Mouse (Mus musculus) cerebellum, adult 2 months (tissue): ENCODE results near the gene Dagla. TPM values are rescaled to one million over a fixed set of nuclear protein-coding genes. Genes with fewer than 3 reads are reported as not detected.

Experiments used
- DNase-seq, 2 experiments: peaks; one replicate each; pipeline ENCODE4 v3.0.0; 2021
- H3K27ac ChIP-seq: fragments of 200-500 bp; 2 replicates; pipeline ENCODE4 v1.5.1; 2012; ENCODE audit warnings: low read length, control low read depth, inconsistent platforms; ENCODE audit not compliant: insufficient read depth
- H3K27me3 ChIP-seq: fragments of 200-500 bp; 2 replicates; pipeline ENCODE4 v1.6.1; 2012; ENCODE audit warnings: inconsistent platforms, mild to moderate bottlenecking, low read length, moderate library complexity; ENCODE audit not compliant: control insufficient read depth, insufficient read depth
- H3K4me1 ChIP-seq: fragments of 200-500 bp; 2 replicates; pipeline ENCODE4 v1.6.1; 2011; ENCODE audit warnings: low read length; ENCODE audit not compliant: control insufficient read depth, insufficient read depth
- H3K4me3 ChIP-seq: fragments of 200-500 bp; replicated peaks from 2 replicates; pipeline ENCODE3; 2011; ENCODE audit warnings: mild to moderate bottlenecking, low read depth, low read length, control low read depth; ENCODE audit not compliant: insufficient read depth
- CTCF ChIP-seq: fragments of 200-500 bp; IDR thresholded peaks from 2 replicates; pipeline ENCODE4 v1.5.1; 2011; ENCODE audit warnings: low read depth, mild to moderate bottlenecking, control low read depth, low read length, moderate library complexity, borderline replicate concordance; ENCODE audit not compliant: insufficient read depth
- POLR2A ChIP-seq: fragments of 200-500 bp; IDR thresholded peaks from 2 replicates; pipeline ENCODE4 v1.6.1; 2011; ENCODE audit warnings: low read length, control low read depth, borderline replicate concordance; ENCODE audit not compliant: insufficient read depth
- WGBS: fragments of 180-500 bp; shearing (Covaris S2); methylation state at CpG from one replicate; pipeline ENCODE4 v1.1.7; 2018; 5-methylcytosine and 5-hydroxymethylcytosine counted together
- polyA plus RNA-seq: library from polyadenylated mRNA; depleted of rRNA; stranded (reverse); fragments of >200 nt; gene quantifications from 2 replicates; pipeline ENCODE4 v1.2.3, GENCODE M21; 2012

Dagla gene
- polyA plus RNA-seq, 1 experiment = 53.4 TPM

- no peak overlapping the region for H3K27ac ChIP-seq
- 59% methylated on average over 12 of the region's 12 CpGs for WGBS
- TF ChIP-seq CTCF (no peak), POLR2A (no peak)
Measured at GRCm38 (mm10) chr19:10276483-10277144, 28.1 kb downstream of the Dagla start.

DNA sequence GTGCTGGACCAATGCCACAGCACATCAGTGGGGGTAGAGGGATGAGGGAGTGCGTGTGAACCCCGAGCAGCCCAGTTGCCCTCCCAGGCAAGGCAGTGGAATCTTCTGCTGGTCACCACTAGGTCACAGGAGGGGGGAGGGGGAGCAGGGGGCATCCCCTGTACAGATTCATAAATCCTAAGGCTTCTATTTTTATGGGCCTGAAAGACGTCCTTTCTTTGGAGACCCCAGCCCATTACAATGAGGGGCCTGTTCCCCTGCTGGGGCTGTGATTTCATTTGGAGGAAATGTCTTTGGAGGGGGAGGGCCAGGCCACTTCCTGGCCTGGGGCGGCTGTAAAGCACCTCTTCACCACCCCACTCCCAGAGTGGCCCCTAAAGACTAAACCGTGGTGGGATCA is 30.6 kb downstream of the Dagla start:
- DNase-seq = no peak
- no peak overlapping the region for H3K4me3 ChIP-seq
- no peak overlapping the region for H3K27ac ChIP-seq
- peaks cover 17% of the 10 kb centered on the region for H3K4me1 ChIP-seq
- H3K27me3 ChIP-seq = no peaks in the 10 kb centered on the region
- 59% methylated on average over 5 of the region's 5 CpGs for whole genome bisulfite sequencing
- TF ChIP-seq POLR2A (no peak), CTCF (no peak)

More at GRCm38 (mm10) chr19:10276483-10277144, 28.1 kb downstream of the Dagla start:
- H3K4me1 ChIP-seq = peaks cover 26% of the 10 kb centered on the region
- DNase-seq = no peak
- no peaks in the 10 kb centered on the region for H3K27me3 ChIP-seq
- H3K4me3 ChIP-seq = no peak overlapping the region

- Histone ChIP-seq H3K4me3 (no peak overlapping the region), H3K4me1 (peaks cover 9% of the 10 kb centered on the region), H3K27ac (no peak overlapping the region), H3K27me3 (no peaks in the 10 kb centered on the region)
- DNase-seq = no peak
- WGBS = 60% methylated on average over 11 of the region's 11 CpGs
- TF ChIP-seq POLR2A (no peak), CTCF (no peak)
Measured at GRCm38 (mm10) chr19:10272746-10273145, 31.9 kb downstream of the Dagla start.

DNA sequence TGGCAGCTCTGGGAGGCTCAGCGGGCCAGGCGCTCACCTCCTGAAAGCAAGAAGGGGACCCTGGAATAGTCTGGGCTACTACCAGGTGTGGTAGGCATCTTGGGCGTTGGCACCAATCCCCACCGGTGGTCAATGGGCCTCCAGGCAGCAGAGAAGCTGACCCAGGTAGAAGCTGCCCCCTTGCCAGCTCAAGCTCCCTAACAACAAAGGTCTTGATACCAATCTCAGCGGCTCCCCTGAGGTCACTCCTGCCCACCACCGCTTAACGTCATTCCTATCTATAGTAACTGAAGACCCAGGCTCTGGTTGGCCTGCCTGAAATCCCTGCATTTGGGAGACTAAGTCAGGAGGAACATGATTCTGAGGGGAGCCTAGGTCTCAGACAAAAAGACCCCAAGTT is 33.1 kb downstream of the Dagla start:
- Histone ChIP-seq H3K4me1 (peaks cover 4% of the 10 kb centered on the region), H3K4me3 (no peak overlapping the region), H3K27me3 (no peaks in the 10 kb centered on the region), H3K27ac (no peak overlapping the region)
- 96% methylated on average over 7 of the region's 7 CpGs for WGBS
- TF ChIP-seq CTCF (no peak), POLR2A (no peak)
- DNase-seq = no peak

DNA sequence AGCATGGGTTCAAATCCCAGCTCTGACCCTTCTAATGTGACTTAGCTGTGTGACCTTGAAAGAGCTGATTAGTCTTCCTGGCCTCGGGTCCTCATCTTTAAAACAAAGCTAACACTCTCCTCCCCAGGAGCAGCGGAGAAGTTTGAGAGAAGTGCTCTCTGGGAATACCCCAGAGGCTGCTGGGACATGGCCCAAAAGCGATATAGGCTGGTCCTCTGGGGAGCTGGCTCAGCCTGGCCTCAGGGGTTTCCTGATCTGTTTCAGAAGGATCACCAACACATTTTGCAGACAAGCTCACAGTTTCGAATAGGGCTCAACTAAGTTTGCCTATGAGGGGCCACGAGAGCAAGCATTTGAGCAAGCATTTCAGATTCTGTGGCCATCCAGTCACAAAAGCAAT is 34.3 kb downstream of the Dagla start:
- H3K4me1 ChIP-seq = 0 out of 2 replicates have a peak, but pooled peaks cover 4% of the 10 kb centered on the region
- no peak overlapping the region for H3K4me3 ChIP-seq
- H3K27me3 ChIP-seq = no peaks in the 10 kb centered on the region
- WGBS = 95% methylated on average over 5 of the region's 5 CpGs
- DNase-seq = no peak
- no peak for TF ChIP-seq CTCF
- TF ChIP-seq POLR2A = no peak
- no peak overlapping the region for H3K27ac ChIP-seq

DNA sequence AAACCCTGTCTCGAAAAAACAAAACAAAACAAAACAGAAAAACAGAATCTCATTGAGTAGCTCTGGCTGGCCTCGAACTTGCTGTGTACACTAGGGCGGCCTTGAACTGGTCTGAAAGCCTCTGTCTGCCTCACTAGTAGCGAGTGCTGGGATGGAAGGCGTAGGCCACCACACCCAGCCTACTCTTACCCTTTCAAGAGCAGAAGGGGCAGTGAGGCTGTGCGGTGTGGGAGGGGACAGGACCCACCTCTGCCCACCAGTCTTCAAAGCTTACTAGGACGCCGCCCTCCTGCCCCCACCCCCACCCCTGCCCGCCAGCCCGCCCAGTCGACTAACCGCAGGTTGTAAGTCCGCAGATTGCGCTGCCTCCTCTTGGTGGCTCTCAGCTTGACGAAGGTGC is 35.8 kb downstream of the Dagla start:
- Histone ChIP-seq H3K27ac (no peak overlapping the region), H3K4me3 (no peak overlapping the region), H3K4me1 (0 out of 2 replicates have a peak, but pooled peaks cover 4% of the 10 kb centered on the region), H3K27me3 (no peaks in the 10 kb centered on the region)
- WGBS = 91% methylated on average over 15 of the region's 15 CpGs
- DNase-seq = no peak
- TF ChIP-seq POLR2A (no peak), CTCF (no peak)

DNA sequence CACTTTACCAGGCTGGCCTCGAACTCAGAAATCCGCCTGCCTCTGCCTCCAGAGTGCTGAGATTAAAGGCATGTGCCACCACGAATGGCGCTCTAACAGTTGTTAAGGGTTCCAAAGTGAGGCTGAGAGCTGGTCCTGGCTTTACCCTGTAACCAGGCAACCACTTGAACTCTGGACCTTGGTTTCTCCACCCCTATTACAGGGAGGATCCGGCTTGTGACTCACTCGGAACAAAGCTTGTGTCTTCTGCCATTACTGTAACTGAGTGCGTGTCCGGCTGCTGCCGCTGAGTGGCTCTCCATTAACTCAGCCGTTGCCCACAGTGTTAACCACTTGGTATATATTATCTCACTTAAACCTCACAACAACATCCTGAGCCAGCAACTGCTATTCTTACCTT is 36.7 kb downstream of the Dagla start:
- no peak for TF ChIP-seq POLR2A
- no peak for TF ChIP-seq CTCF
- Histone ChIP-seq H3K27me3 (no peaks in the 10 kb centered on the region), H3K4me1 (0 out of 2 replicates have a peak, but pooled peaks cover 4% of the 10 kb centered on the region), H3K27ac (no peak overlapping the region), H3K4me3 (no peak overlapping the region)
- WGBS = 96% methylated on average over 10 of the region's 10 CpGs
- DNase-seq = no peak

DNA sequence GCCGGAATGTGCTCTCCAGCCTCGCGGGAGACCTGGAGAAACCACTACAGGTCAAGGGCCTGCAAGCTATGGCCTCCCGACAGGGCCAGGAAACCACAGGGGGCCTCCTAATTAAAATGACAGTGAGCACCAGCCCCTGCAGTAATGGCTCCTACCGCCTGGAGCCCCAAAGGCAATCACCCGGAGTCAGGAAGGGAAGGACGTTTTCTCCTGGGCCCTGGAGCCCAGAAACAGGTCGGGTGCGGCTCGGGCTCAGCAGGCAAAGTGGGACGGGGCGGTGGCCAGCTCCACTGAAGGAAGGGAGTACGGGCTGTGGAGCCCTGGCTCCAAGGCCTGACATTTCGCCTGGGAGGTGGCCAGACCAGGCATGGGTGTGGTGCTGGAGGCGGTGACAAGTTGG is 37.6 kb downstream of the Dagla start:
- H3K4me3 ChIP-seq = no peak overlapping the region
- H3K27ac ChIP-seq = no peak overlapping the region
- H3K4me1 ChIP-seq = 0 out of 2 replicates have a peak, but pooled peaks cover 4% of the 10 kb centered on the region
- no peaks in the 10 kb centered on the region for H3K27me3 ChIP-seq
- TF ChIP-seq POLR2A (no peak), CTCF (no peak)
- WGBS = 56% methylated on average over 15 of the region's 15 CpGs
- peak in 1 of 2 experiments; percentile 32 for DNase-seq

- no peak overlapping the region for H3K27ac ChIP-seq
- no peaks in the 10 kb centered on the region for H3K27me3 ChIP-seq
- peak; percentile 54 to 60 for DNase-seq
- no peak overlapping the region for H3K4me3 ChIP-seq
- H3K4me1 ChIP-seq = 0 out of 2 replicates have a peak, but pooled peaks cover 7% of the 10 kb centered on the region
- 35% methylated on average over 14 of the region's 14 CpGs for WGBS
- TF ChIP-seq POLR2A (no peak), CTCF (peak; percentile 53)
Measured at GRCm38 (mm10) chr19:10266196-10266850, 38.4 kb downstream of the Dagla start.
